Mouse (Mus musculus) spleen, postnatal 4 days (tissue): ENCODE results near the gene Gm42715.
"Not testable (repeated sequence)": the region's sequence is repeated elsewhere in the genome, so short reads cannot be mapped to it uniquely, and the experiment has no call there.

Experiments
- DNase-seq, 2 experiments: peaks; one replicate each; pipeline ENCODE4 v3.0.0; 2022; ENCODE audit warnings: low spot score in 2 of 2

The Gm42715 gene

DNA sequence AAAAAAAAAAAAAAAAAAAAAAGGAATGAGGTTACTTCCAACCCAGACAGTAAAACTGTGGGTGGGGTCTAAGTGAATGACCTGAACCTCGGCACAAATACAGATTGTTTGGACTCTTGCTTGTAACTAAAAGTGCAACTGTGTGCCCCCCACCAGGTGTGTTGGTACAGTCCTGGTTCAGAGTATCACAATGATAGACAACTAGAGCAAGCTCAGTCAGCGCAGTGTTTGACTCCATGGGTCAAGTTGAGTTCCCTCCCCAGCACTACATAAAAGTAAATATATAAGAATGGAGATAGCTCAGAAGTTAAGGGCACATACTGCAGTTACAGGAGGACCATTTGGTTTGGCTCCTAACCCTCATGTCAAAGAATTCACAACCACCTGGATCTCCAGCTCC is 22.0 kb upstream of the Gm42715 start:
- no peak for DNase-seq

- DNase-seq: peak in 1 of 2 experiments; percentile 54
These were observed 21.0 kb upstream of the Gm42715 start for GRCm38 (mm10) chr7:127498407-127498806.

DNA sequence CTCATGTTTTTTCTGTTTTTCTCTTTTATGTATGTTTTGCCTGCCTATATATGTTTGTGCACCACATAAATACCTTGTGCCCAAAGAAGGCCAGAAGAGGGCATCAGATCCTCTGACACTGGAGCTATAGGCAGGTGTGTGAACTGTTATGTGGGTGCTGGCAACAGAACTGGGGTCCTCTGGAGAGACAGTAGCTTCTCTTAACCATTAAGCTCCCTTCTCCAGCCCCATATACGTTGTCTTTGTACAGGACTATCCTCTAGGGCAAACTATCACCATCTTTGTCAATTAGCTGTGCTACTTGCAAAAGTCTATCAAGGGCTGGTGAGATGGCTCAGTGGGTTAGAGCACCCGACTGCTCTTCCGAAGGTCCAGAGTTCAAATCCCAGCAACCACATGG is 11.1 kb upstream of the Gm42715 start:
- no peak for DNase-seq

GRCm38 (mm10) chr7:127509830-127510229 is 9.6 kb upstream of the Gm42715 start:
- not testable (repeated sequence) for DNase-seq

DNA sequence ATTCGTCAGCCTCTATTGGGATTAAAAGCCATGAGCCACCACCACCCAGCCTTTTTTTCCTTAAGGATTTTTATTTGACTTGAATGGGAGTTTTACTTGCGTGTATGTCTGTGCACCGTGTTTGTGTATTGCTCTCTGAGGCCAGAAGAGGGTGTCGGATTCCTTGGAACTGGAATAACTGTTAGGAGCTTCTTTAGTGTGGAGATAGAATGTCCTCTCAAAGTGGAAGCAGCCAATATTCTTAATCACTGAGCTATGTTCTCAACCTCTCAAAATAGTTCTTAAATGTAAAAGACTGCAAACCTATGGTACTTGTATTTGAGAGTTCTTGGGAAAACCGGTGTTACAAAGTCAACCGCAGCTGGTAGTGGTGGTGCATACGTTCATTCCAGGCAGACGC is 8.1 kb upstream of the Gm42715 start:
- no peak for DNase-seq

DNA sequence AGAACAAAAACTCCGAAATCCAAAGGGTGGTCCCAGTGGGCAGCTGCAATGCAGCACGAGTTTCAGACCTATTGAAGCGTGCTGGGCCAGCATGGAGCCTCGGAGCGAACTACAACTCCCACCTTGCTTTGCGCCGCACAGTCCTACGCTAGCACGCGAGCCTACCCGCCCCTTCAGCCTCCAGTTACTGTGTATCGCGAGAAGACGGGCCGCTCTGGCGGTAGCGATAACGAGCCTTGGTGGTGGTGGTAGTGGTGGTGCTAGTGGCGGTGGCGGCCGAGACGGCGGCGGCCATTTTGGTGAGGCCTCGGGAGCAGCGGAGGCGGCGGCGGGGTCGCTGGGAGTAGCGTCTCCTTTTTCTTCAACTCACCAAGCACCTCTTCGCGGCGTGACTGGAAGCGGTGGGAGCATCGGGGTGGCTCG is 7.6 kb upstream of the Gm42715 start, which contains the start of gene Srcap:
Srcap (plus strand) TSS at position 176 of the 423 bp plus-strand sequence.
- DNase-seq: peak; percentile 96 to 98

DNA sequence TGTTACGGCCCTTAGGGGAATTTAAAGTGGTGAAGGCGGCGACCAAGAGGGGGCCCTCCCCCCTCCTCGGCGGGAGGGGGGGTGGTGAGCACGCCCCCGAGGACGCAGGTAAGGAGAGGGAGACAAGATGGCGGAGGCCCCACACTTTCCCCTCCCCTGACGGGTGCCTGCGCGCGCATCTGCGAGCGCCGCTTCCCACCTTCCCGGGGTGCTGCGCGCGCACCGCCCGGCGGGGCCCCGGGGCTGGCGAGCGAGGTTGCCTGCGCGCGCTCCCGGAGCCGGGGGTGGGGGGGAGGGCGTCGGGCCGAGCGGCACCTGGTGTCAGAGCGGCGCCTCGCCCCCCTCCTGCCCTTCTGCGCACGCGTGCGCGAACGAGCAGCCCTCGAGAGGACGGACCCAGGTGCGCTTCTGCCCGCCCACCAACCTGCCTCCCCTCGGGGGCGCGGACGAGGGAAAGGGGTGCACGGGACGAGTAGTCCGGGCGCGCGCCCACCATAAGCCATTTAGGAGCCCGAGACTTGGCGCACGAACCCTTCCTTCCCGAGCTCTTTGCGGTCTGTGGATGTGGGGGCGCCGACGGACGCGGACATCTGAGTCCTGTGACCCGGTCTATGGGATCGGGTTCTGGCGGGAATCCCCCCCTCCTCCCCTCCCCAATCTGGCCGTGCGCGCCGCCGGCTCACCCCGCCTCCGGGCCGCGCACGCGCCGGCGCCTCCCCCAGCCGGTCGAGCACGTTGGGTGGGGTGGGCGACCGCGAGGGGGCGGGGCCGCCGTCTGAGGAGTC is 7.0 kb upstream of the Gm42715 start:
- peak; percentile 94 to 98 for DNase-seq

DNA sequence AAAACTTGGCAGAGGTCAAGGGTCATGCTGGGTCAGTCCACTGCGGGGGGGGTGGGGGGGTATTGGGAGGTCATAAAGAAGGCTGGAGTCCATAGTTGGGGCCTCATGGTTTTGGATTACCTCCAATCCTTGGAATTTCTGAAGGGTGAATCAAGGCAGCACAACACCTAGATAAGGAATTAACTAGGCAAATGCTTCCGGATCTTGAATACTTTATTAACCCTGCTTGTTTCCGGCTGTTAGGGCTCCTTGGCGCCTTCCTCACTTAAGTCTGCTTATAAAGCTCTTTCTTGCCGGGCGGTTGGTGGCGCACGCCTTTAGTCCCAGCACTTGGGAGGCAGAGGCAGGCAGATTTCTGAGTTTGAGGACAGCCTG is 6.4 kb upstream of the Gm42715 start:
- peak in 1 of 2 experiments; percentile 31 for DNase-seq

DNA sequence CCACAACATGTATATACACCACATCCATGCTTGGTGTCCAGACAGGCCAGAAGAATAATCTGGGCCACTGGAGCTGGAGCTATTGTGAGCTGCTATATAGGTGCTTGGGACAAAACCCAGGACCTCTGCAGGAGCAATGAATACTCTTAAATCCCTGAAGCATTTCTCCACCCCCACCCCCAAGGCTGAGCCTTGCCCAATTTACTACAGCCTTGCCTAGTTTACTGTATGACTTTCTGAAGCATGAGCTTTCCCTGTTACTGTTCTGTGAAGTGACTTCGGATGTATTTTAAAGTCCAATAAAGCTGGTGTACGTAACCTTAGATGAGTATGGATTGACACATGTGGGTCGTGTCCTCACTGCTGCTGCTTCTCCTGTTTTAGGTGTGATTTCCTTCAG is 5.6 kb upstream of the Gm42715 start:
- DNase-seq: no peak

GRCm38 (mm10) chr7:127515846-127516245 is 3.5 kb upstream of the Gm42715 start:
- DNase-seq: no peak

GRCm38 (mm10) chr7:127516344-127516743 is 3.0 kb upstream of the Gm42715 start:
- no peak for DNase-seq

DNA sequence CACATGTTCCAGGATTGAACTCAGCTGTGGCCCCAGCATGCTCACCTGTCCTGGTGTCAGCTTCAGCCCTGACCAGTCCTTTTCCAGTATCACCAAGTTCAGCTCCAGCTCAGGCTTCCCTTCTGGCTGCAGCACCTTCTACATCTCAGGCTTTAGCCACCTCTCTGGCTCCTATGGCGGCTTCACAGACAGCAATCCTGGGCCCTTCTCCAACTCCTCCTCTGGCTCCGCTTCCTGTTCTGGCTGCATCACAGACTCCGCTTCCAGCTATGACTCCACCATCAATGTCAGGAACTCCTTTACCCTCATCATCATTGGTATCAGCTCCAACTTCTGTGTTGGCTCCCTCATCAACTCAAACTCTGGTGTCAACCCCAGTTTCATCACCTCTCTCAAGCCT is 22.3 kb downstream of the Gm42715 start:
- no peak for DNase-seq

GRCm38 (mm10) chr7:127549116-127549835 is 29.9 kb downstream of the Gm42715 start:
- no peak for DNase-seq

DNA sequence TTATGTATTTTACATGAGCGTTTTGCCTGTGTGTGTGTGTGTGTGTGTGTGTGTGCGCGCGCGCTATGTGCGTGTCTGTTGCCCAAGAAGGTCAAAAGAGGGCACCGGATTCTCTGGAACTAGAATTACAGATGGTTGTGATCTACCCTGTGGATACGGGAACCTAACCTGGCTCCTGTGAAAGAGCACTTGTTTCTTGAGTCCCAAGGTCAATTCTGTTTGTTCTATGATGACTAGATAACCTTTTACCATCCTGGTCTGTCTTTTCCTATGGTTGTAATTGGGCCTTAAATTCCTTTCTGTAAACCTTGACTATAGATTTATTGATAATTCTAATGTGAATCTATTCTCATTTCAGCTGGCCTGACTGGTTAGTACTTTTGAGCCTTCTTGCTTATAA is 32.2 kb downstream of the Gm42715 start:
- no peak for DNase-seq

- no peak for DNase-seq
These were observed 41.2 kb downstream of the Gm42715 start for GRCm38 (mm10) chr7:127560580-127560979.

DNA sequence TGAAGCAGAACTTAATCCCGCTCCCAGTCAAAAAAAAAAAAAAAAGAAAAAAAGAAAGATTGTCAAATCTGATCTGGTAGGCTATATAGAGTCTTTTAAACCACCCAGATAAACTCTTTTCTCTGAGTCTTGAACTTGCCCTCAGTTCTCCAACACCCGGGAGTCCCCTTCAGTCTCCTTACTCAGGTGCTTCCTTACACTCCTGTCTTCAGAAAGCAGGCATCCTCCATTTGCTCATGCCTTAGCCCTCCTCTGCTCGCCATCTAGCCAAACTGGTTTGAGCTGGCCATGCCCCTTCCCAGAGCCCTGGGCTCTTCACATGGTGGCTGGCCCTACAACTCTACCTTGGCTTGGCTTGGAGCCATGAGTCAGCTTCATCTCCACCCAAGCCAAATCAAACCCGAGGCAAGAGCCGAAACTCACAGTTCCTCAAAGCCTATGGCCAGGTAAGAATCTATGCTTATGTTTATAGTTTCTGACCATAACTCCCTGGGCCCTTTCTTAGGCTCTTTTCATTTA is 42.0 kb downstream of the Gm42715 start, which contains the start of gene Tmem265:
Tmem265 (plus strand) TSS at position 51 of the 519 bp plus-strand sequence.
- no peak for DNase-seq

GRCm38 (mm10) chr7:127564381-127565150 is 45.2 kb downstream of the Gm42715 start:
- DNase-seq: no peak

GRCm38 (mm10) chr7:127572895-127573471 is 53.6 kb downstream of the Gm42715 start, which contains the start of gene Phkg2:
Gene Phkg2, plus strand, starts transcription at chr7:127573340.
- DNase-seq: peak; percentile 89 to 90

DNA sequence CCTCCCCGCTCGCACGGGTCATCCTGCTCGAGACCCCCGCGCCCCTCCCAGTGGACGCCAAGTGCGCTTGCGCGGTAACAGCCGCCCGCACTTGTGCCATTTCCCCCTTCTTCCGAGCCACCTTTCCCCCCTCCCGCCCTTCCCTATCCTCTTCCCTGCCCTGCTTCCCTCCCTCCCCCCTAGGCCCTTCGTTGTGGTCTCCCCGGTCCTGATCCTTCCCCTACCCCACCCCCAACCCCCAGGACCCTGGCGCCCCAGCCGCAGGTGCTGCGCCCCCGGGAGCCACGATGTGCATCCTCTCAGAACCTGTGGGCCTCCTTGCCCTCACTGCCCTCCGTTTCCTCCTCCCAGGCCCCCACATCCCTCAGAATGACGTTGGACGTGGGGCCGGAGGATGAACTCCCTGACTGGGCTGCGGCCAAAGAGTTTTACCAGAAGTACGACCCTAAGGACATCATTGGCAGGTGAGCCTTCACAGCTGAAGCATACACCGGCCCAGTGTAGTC is 54.2 kb downstream of the Gm42715 start:
- DNase-seq: peak in 1 of 2 experiments; percentile 72

GRCm38 (mm10) chr7:127574115-127574514 is 54.7 kb downstream of the Gm42715 start:
- DNase-seq: peak in 1 of 2 experiments; percentile 61

DNA sequence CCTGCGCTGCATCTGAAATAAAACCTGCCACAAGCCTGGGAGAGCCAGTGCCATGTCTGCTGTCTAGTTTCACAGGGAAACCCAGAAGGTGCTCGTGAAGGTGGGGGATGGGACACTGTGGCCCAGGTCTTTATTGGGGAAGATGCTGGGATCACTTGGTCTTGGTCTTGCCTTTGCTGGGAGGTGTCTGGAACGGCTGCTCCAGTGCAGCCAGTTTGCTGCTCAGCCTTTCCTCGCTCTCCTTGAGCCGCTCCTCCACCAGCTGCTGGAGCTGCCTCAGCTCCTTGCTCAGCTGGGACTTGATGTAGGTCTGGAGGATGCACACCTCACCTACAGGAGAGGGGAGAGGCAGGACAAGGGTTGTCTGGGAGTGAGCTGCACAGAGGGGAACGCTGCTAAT is 63.9 kb downstream of the Gm42715 start:
- peak in 1 of 2 experiments; percentile 56 for DNase-seq
